Mouse (Mus musculus) forebrain, embryonic 11.5 days (tissue): Measurements from ENCODE around the gene Il4i1. TPM values are rescaled to one million over a fixed set of nuclear protein-coding genes. Genes with fewer than 3 reads are reported as not detected.
A peak's percentile ranks its signal among the peaks of the same experiment; 100 is the strongest.

Experiments
- ATAC-seq: fragments of 200-750 bp; cut with Nextera tagmentation; replicated peaks from 2 replicates; pipeline ENCODE4 v1.8.0; 2017; ENCODE audit warnings: moderate TSS enrichment; ENCODE audit not compliant: low FRiP score
- DNase-seq: peaks from one replicate; pipeline ENCODE4 v3.0.0-alpha.2; 2017; ENCODE audit warnings: low spot score
- H3K27ac ChIP-seq: fragments of 300-500 bp; sonication (generic); 2 replicates; pipeline ENCODE4 v1.5.1; 2014; ENCODE audit warnings: low read depth, low read length
- H3K27me3 ChIP-seq: fragments of 300-500 bp; sonication (generic); 2 replicates; pipeline ENCODE4 v1.6.1; 2014; ENCODE audit warnings: mild to moderate bottlenecking, low read length, mixed read lengths; ENCODE audit not compliant: control insufficient read depth, insufficient read depth
- H3K36me3 ChIP-seq: fragments of 300-500 bp; sonication (generic); 2 replicates; pipeline ENCODE4 v1.6.1; 2014; ENCODE audit warnings: mild to moderate bottlenecking, low read length, moderate library complexity, mixed read lengths; ENCODE audit not compliant: control insufficient read depth, insufficient read depth
- H3K4me1 ChIP-seq: fragments of 300-500 bp; sonication (generic); replicated peaks from 2 replicates; pipeline ENCODE4 v1.6.1; 2014; ENCODE audit warnings: low read length, mixed read lengths; ENCODE audit not compliant: control insufficient read depth, insufficient read depth
- H3K4me2 ChIP-seq: fragments of 300-500 bp; sonication (generic); 2 replicates; pipeline ENCODE4 v1.6.1; 2014; ENCODE audit warnings: low read depth, mild to moderate bottlenecking, low read length, moderate library complexity, mixed read lengths; ENCODE audit not compliant: severe bottlenecking
- H3K4me3 ChIP-seq: fragments of 300-500 bp; sonication (generic); 2 replicates; pipeline ENCODE4 v1.5.1; 2014; ENCODE audit warnings: low read depth, low read length
- H3K9ac ChIP-seq: fragments of 300-500 bp; sonication (generic); 2 replicates; pipeline ENCODE4 v1.6.1; 2014; ENCODE audit warnings: low read length
- H3K9me3 ChIP-seq: fragments of 300-500 bp; sonication (generic); 2 replicates; pipeline ENCODE4 v1.6.1; 2016; ENCODE audit warnings: low read length, mixed read lengths; ENCODE audit not compliant: control insufficient read depth
- whole genome bisulfite sequencing: fragments of 180-500 bp; shearing (Covaris S2); extraction: QIAGEN DNeasy Blood & Tissue Kit; methylation state at CpG from one replicate; pipeline ENCODE4 v1.1.7; 2014; 5-methylcytosine and 5-hydroxymethylcytosine counted together
- polyA plus RNA-seq: library from polyadenylated mRNA; unstranded; fragments of >200 nt; fragmentation: Nextera tagmentation; extraction: Ambion mirVana; gene quantifications from 2 replicates; pipeline ENCODE4 v1.2.1, GENCODE M21; 2014

The Il4i1 gene
- polyA plus RNA-seq, result 1.1 and 1.4 TPM in 2 replicates

DNA sequence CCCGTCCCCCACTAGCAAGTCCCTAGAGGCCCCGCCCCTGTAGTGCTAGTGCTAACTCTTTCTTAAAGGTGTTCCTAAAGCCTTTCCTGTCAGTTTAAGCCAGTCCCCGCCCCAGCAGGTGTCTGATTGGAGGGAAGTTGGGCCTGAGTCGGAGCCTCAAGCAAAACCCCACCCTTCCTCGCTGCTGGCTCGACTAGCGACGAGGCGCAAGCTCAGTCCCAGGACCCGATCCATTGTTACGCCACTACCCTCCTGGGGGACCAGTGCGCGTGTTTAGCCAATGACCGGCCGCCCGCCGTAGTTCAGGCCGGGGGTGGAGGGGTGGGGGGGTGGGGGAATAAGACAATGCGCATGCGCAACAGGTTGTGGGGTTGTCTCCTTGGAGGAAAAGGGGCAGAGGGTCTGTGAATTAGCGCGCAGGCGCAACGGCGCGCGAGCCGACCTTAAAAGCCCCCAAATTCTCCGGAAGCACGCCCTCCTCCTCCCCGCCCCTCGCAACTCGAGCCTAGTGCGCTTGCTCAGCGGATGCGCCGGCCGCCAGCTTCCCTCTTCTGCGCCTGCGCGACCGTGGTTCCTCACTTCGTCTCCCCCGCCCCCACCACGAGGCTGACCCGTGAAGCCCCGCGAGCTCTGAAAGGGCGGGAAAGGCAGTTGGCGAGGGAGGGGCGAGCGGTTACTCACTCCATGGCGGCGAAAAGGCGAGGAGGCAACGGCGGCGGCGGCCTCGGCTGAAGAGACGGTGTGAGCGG is at the start of gene Il4i1, which contains the start of gene Nup62:
Gene Il4i1, plus strand, starts transcription at position 667 of the 749 bp plus-strand sequence.
Gene Nup62, plus strand, starts transcription at position 368 of the 749 bp plus-strand sequence.
- under 1% methylated on average over 59 of the region's 62 CpGs for WGBS

DNA sequence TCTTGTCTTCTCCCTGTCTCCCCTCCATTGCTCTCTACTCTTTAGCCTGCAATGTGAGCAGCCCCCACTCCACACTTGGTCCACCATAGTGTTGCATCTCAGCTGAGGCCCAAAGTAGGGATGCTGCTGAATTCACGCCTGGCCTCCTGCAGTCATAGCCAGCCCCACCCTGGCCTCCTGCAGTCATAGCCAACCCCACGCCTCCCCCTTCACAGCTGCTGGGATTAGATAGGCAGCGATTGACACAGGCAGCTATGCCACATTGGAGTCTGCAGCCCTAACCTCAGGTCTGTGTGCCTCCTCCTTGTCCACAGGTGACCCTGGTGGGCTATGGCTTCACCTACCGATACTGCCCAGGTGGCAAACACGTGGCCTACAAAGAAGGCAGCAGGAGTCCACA is 48.1 kb upstream of the Il4i1 start:
- no peaks in the 10 kb centered on the region; the same call in 1 of the 2 replicates for H3K36me3 ChIP-seq

More for the DNA sequence above, at the start of gene Il4i1, which contains the start of gene Nup62:
- DNase-seq (peak; percentile 100), ATAC-seq (peak; percentile 95)
- Histone ChIP-seq H3K27ac (peak within 1 kb of the TSS; percentile 94), H3K4me1 (peaks cover 15% of the 10 kb centered on the region), H3K4me3 (peak within 1 kb of the TSS; percentile 86), H3K9me3 (no peaks in the 10 kb centered on the region), H3K27me3 (no peaks in the 10 kb centered on the region), H3K4me2 (peak within 1 kb of the TSS; percentile 73), H3K9ac (peak within 1 kb of the TSS; percentile 98), H3K36me3 (no peaks in the 10 kb centered on the region)

DNA sequence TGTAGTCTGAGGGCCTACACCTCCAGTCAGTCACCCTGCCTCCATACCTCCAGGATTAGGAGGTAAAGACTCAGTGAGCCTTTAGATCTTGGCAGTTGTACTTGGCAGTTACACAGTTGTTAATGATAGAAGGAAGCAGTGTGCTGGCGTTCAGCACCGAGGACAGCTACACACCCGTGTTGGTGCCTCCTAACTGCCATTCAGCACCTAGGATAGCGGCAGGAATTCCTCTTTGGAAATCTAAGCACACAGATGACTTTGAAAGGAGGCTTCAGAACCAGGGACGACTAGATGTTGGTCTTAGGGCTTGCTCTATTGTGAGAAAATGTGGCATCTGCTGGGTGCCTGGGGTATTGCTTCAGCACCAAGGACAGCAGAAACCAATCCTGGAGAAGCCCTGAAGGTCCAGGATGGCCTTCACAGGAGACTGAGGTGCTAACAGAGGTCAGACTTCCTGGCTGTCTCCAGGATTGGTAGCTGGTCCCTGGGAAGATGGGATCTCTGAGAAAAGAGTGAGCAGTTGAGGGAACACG is 46.1 kb upstream of the Il4i1 start:
- peak; percentile 84 for DNase-seq
- Histone ChIP-seq H3K9me3 (no peaks in the 10 kb centered on the region), H3K27me3 (no peaks in the 10 kb centered on the region), H3K36me3 (no peaks in the 10 kb centered on the region; the same call in 1 of the 2 replicates), H3K27ac (no peak overlapping the region), H3K9ac (no peak overlapping the region), H3K4me3 (no peak overlapping the region), H3K4me2 (no peak overlapping the region), H3K4me1 (no peaks in the 10 kb centered on the region)
- no peak for ATAC-seq
- WGBS, result 18% methylated on average over 6 of the region's 6 CpGs

More for the DNA sequence above, 48.1 kb upstream of the Il4i1 start:
- Histone ChIP-seq H3K9me3 (no peaks in the 10 kb centered on the region), H3K4me1 (no peaks in the 10 kb centered on the region), H3K27me3 (no peaks in the 10 kb centered on the region), H3K4me3 (no peak overlapping the region), H3K9ac (no peak overlapping the region), H3K27ac (no peak overlapping the region), H3K4me2 (no peak overlapping the region)
- DNase-seq (no peak), ATAC-seq (no peak)
- WGBS, result 89% methylated on average over 5 of the region's 5 CpGs

DNA sequence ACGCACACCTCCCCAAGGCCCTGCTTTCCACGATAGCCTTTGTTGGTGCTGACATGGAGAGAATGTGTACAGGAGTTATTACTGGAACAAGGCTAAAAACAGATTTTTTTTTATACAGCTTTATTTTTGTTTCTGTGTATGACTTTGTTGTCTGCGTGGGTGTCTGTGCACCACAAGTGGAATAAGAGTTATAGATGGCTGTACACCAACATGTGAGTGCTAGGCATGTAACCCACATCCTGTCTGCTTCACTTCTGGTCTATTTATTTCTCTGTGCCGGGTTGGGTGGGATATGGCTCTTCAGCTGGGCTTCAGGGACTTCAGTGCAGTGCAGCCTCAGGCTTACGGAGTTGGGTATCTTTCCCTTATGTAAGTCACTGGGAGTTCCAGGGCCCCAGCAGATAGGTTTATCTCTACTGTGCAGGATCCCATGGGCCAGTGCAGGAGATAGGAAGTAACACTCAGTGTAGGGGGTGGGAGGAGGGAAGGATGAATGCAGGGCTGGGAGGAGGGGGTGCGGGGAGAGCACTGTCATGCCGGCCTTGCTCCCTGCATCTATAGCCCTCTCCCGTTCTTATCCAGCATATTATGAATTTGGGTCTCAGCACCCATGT is 43.5 kb upstream of the Il4i1 start:
- Histone ChIP-seq H3K9me3 (no peaks in the 10 kb centered on the region), H3K4me1 (no peaks in the 10 kb centered on the region), H3K4me3 (no peak overlapping the region), H3K36me3 (no peaks in the 10 kb centered on the region; the same call in 1 of the 2 replicates), H3K27me3 (no peaks in the 10 kb centered on the region), H3K27ac (no peak overlapping the region), H3K9ac (no peak overlapping the region), H3K4me2 (no peak overlapping the region)
- no peak for DNase-seq
- WGBS, result 90% methylated on average over 8 of the region's 8 CpGs
- no peak for ATAC-seq

DNA sequence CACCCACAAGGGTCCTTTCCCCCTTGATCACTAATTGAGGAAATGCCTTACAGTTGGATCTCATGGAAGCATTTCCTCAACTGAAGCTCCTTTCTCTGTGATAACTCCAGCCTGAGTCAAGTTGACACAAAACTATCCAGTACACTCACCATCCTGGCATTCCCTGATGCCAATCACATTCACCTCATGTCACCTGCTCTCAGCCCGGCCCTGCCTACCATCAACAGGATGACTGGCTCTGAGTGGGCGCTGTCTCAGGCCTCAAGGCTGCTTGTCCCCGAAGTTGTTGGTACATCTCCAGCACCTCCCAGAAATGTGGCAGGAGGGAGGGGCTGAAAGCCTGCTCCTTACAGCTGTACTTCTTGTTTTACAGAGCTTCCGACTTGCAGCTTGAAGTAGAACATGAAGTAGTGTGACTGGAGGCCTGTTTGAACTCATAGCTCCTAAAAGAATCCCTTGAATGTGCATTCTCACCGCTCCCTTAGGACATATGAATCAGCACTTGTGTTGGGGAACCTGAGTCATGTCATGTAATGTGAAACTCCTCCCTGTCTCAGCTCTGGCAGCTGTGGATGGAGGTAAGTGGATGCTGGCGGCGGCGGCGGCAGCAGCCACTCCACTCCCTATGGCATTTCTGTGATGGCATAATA is 39.2 kb upstream of the Il4i1 start:
- H3K4me3 ChIP-seq, result no peak overlapping the region
- no peaks in the 10 kb centered on the region; the same call in 1 of the 2 replicates for H3K36me3 ChIP-seq
- no peaks in the 10 kb centered on the region for H3K9me3 ChIP-seq
- no peak for DNase-seq
- no peak overlapping the region for H3K9ac ChIP-seq
- no peaks in the 10 kb centered on the region for H3K4me1 ChIP-seq
- ATAC-seq, result no peak
- 88% methylated on average over 9 of the region's 9 CpGs for WGBS
- H3K27me3 ChIP-seq, result no peaks in the 10 kb centered on the region
- H3K27ac ChIP-seq, result no peak overlapping the region
- no peak overlapping the region for H3K4me2 ChIP-seq

DNA sequence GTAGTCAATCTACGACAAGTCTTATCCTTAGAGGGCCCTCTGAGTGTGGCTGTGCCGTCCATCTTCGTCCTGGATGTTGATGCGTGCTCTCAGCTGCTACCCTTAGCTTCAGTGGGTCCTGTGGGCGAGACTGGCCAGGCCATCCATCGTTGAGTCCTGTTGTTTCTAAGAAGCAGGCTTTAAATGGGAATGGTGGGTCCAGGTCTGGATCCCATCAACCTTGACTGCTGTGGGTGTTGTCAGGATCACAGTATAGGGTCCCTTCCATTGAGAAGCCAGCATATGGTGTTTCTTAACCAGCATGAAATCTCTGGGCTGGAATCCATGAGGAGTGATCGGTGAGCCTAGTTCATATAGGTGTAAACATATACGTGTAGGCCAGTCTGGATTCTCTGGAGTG is 36.1 kb upstream of the Il4i1 start:
- H3K27me3 ChIP-seq, result no peaks in the 10 kb centered on the region
- H3K36me3 ChIP-seq, result no peaks in the 10 kb centered on the region
- no peak overlapping the region for H3K9ac ChIP-seq
- H3K27ac ChIP-seq, result no peak overlapping the region
- DNase-seq (no peak), ATAC-seq (no peak)
- H3K9me3 ChIP-seq, result no peaks in the 10 kb centered on the region
- 89% methylated on average over 8 of the region's 8 CpGs for WGBS
- H3K4me2 ChIP-seq, result no peak overlapping the region
- no peaks in the 10 kb centered on the region for H3K4me1 ChIP-seq
- no peak overlapping the region for H3K4me3 ChIP-seq

DNA sequence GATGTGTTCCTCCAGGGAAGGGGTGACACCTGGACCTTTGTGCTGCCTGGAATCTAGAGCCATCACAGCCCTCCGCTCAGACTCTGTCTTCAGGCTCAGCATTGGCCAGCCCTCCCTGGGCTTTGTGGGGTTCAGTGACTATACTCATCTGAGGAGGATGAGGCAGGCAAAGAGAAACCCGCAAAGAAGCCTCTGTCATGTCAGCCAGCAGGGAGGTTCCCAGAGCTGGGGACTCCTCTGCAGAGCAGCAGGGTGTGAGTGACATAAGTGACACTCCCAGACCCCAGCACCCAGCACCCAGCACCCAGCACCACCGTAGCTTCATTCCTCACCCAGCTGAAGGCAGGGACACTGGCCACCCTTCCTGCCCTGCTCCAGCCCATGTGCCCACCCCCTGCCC is 26.7 kb upstream of the Il4i1 start:
- no peaks in the 10 kb centered on the region for H3K4me1 ChIP-seq
- no peak overlapping the region for H3K4me3 ChIP-seq
- no peak overlapping the region for H3K4me2 ChIP-seq
- H3K27me3 ChIP-seq, result no peaks in the 10 kb centered on the region
- WGBS, result 71% methylated on average over 3 of the region's 3 CpGs
- H3K27ac ChIP-seq, result no peak overlapping the region
- H3K36me3 ChIP-seq, result no peaks in the 10 kb centered on the region
- no peak overlapping the region for H3K9ac ChIP-seq
- DNase-seq, result no peak
- no peaks in the 10 kb centered on the region for H3K9me3 ChIP-seq
- ATAC-seq, result no peak

DNA sequence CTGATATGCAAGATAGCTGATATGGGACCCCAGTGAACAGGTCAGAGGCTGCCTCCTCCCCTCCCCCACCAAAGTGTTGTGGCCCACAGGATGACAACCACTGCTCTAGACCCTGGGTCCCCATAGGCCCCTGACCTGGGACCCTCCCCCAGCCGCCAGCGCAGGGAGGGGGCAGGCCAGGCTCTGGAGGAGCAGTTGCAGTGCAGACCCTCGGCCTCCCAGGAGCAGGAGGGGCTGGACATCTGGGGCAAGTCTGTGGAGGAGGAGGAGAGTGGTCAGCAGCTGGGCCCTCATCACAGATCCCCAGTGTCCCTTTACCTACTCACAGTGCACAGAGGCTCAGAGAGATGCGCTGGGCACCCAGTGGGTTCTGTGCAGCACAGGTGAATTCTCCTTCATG is 26.1 kb upstream of the Il4i1 start:
- H3K36me3 ChIP-seq, result no peaks in the 10 kb centered on the region
- 67% methylated on average over 4 of the region's 4 CpGs for WGBS

More for the DNA sequence above, 26.1 kb upstream of the Il4i1 start:
- DNase-seq (no peak), ATAC-seq (no peak)
- Histone ChIP-seq H3K4me2 (no peak overlapping the region), H3K4me1 (no peaks in the 10 kb centered on the region), H3K27ac (no peak overlapping the region), H3K9ac (no peak overlapping the region), H3K4me3 (no peak overlapping the region), H3K27me3 (no peaks in the 10 kb centered on the region), H3K9me3 (no peaks in the 10 kb centered on the region; the same call in 1 of the 2 replicates)
